Mouse (Mus musculus) brain, embryonic 18.5 days (tissue): ENCODE measurements around the gene Dlgap1.
"Not testable (repeated sequence)": the region's sequence is repeated elsewhere in the genome, so short reads cannot be mapped to it uniquely, and the experiment has no call there.

Experiments
- DNase-seq: peaks from one replicate; pipeline ENCODE4 v3.0.0-alpha.2; 2012; ENCODE audit warnings: low read depth, low spot score

The Dlgap1 gene

GRCm38 (mm10) chr17:70797773-70798045, 828.8 kb downstream of the Dlgap1 start:
- DNase-seq = no peak

- no peak for DNase-seq
These were observed 830.4 kb downstream of the Dlgap1 start for GRCm38 (mm10) chr17:70799266-70799665.

GRCm38 (mm10) chr17:70802022-70802421, 833.1 kb downstream of the Dlgap1 start:
- DNase-seq = no peak

GRCm38 (mm10) chr17:70805866-70806265, 837.0 kb downstream of the Dlgap1 start:
- no peak for DNase-seq

- DNase-seq = no peak
These were observed 837.7 kb downstream of the Dlgap1 start for GRCm38 (mm10) chr17:70806600-70806999.

GRCm38 (mm10) chr17:70807885-70808284, 839.0 kb downstream of the Dlgap1 start:
- DNase-seq = no peak

- no peak for DNase-seq
These were observed 840.0 kb downstream of the Dlgap1 start for GRCm38 (mm10) chr17:70808837-70809236.

- no peak for DNase-seq
These were observed 840.9 kb downstream of the Dlgap1 start for GRCm38 (mm10) chr17:70809776-70810175.

GRCm38 (mm10) chr17:70810795-70811194, 841.9 kb downstream of the Dlgap1 start:
- DNase-seq = no peak

GRCm38 (mm10) chr17:70815001-70815400, 846.1 kb downstream of the Dlgap1 start:
- no peak for DNase-seq

GRCm38 (mm10) chr17:70817862-70818451, 849.1 kb downstream of the Dlgap1 start:
- no peak for DNase-seq

GRCm38 (mm10) chr17:70823083-70823482, 854.2 kb downstream of the Dlgap1 start:
- DNase-seq = no peak

GRCm38 (mm10) chr17:70826227-70826626, 857.4 kb downstream of the Dlgap1 start:
- DNase-seq = no peak

- not testable (repeated sequence) for DNase-seq
These were observed 858.7 kb downstream of the Dlgap1 start for GRCm38 (mm10) chr17:70827463-70828179.

- no peak for DNase-seq
These were observed 859.3 kb downstream of the Dlgap1 start for GRCm38 (mm10) chr17:70828180-70828528.

- DNase-seq = no peak
These were observed 859.7 kb downstream of the Dlgap1 start for GRCm38 (mm10) chr17:70828569-70828968.

GRCm38 (mm10) chr17:70829217-70829616, 860.3 kb downstream of the Dlgap1 start:
- no peak for DNase-seq

GRCm38 (mm10) chr17:70829943-70830715, 861.3 kb downstream of the Dlgap1 start:
- DNase-seq = no peak

- DNase-seq = no peak
These were observed 862.7 kb downstream of the Dlgap1 start for GRCm38 (mm10) chr17:70831591-70831990.

GRCm38 (mm10) chr17:70832544-70832943, 863.7 kb downstream of the Dlgap1 start:
- DNase-seq = no peak

- DNase-seq = no peak
These were observed 865.6 kb downstream of the Dlgap1 start for GRCm38 (mm10) chr17:70834430-70834965.

GRCm38 (mm10) chr17:70835071-70835790, 866.4 kb downstream of the Dlgap1 start:
- no peak for DNase-seq
